Comparison of ENCODE assay signal across 24 mouse cellular contexts in the genomic region with DNA sequence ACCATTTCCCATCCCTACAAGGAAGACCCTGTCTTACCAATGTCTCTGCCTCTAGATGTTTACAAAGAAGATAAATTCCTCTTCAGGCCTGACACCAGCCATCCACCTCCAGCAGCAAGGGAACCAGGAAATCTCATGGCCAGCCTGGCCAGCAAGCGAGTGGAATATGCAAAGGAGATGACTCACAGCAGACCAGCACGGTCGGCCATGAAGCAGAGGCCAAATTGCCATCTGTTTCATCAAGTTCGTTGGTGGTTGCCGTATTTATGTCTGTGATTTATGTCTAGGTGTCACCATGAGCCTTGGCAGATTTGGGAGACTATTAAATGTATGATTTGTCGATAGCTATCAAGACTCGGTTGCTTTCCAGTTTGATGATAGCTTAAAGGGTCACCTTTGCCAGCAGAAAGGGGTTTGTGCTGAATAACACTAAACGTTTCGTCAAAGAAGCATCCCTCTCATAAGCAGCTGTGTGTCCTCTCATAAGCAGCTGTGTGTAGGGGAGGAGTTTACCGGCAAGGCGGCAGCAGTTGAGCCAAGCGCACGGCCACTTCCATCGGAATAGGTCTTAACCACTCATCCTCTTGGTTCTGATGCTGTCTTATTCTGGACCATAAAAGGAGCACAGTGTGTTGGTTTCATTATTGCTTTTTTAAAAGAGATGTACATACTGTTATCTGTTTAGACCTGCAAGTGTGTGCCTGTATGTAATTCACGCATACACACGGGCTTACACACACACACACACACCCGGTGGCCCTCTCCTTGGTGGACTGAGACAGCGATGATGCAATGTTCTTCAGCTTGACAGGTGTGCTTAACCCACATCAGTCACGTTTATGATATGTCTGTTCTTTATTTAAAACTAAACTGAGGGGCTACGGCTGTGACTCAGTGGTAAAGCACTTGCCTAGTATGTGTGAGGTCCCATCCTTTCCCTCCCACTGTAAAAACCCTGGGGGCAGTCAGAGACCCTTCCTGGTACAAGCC. TPM values are rescaled to one million over a fixed set of nuclear protein-coding genes. Genes with fewer than 3 reads are reported as not detected.
DNase-seq lines count a peak whose midpoint lies in the region; ATAC-seq and TF ChIP-seq lines count a peak whose summit lies in the region.
"Had no signal": no experiment of that assay in that cellular context is flagged by ENCODE, and none has a peak within 500 bp of the region (broad histone marks: within the 10 kb centered on the region; RNA-seq: fewer than 3 reads in every experiment).

No protein-coding gene starts in this region.

- WGBS in kidney, postnatal 0 days: 37% methylated on average over 20 of the region's 20 CpGs

- H3K36me3 ChIP-seq in kidney, postnatal 0 days (ENCODE audit: insufficient read depth, low read length): no peaks in the 10 kb centered on the region
- H3K36me3 ChIP-seq: embryonic facial prominence, embryonic 15.5 days; forebrain, embryonic 10.5 days; heart, embryonic 12.5 days; liver, embryonic 15.5 days; neural tube, embryonic 12.5 days had no signal

- peaks cover 6% of the 10 kb centered on the region; the same call in 1 of the 2 replicates for H3K4me1 ChIP-seq in kidney, postnatal 0 days (replicated peaks; ENCODE audit: insufficient read depth, low read length)
- H3K4me1 ChIP-seq: liver, embryonic 15.5 days had no signal

- no peak overlapping the region for H3K27ac ChIP-seq in kidney, postnatal 0 days
- H3K27ac ChIP-seq: embryonic facial prominence, embryonic 15.5 days; forebrain, embryonic 10.5 days; left cerebral cortex, adult 2 months; liver, embryonic 15.5 days; neural tube, embryonic 12.5 days; stomach, postnatal 0 days had no signal

- H3K9me3 ChIP-seq in kidney, postnatal 0 days (replicated peaks; ENCODE audit: low read length): no peaks in the 10 kb centered on the region
- H3K9me3 ChIP-seq: embryonic facial prominence, embryonic 15.5 days; forebrain, embryonic 10.5 days; heart, embryonic 12.5 days; liver, embryonic 15.5 days; neural tube, embryonic 12.5 days had no signal

- peak; percentile 61 for DNase-seq in kidney, postnatal 0 days (ENCODE audit: low spot score)
- DNase-seq in kidney, adult 9 months: no peak
- DNase-seq in 3134 (ENCODE audit: extremely low read depth, insufficient read length, low spot score) (peak; percentile 24), 3T3-L1 (ENCODE audit: low read depth, low spot score) (peak; percentile 63)
- DNase-seq in adrenal gland, adult 8-10 months: peak; percentile 73
- no peak for DNase-seq in layer of hippocampus, postnatal 10 days (ENCODE audit: low spot score in 2 of 2)
- no peak for DNase-seq in testis, postnatal 14 days (ENCODE audit: low spot score)
- no peak for DNase-seq in heart, adult 18-20 months
- DNase-seq: cerebellum, adult 9-10 months; embryo, embryonic 11 days; gastrocnemius, postnatal 25 days; heart, postnatal 4 days; kidney, adult 8-10 months; right cerebral cortex, postnatal 25 days; thymus, postnatal 4 days had no signal

- TF ChIP-seq CTCF in kidney, postnatal 0 days (IDR thresholded peaks at IDR 0.05; ENCODE audit: low read depth): no peak

- H3K4me2 ChIP-seq in kidney, postnatal 0 days (ENCODE audit: low read length): no peak overlapping the region
- H3K4me2 ChIP-seq: embryonic facial prominence, embryonic 15.5 days; heart, embryonic 12.5 days; liver, embryonic 15.5 days; neural tube, embryonic 12.5 days had no signal

- no peak overlapping the region for H3K4me3 ChIP-seq in kidney, postnatal 0 days (replicated peaks; ENCODE audit: low read depth, low read length)
- H3K4me3 ChIP-seq: embryonic facial prominence, embryonic 15.5 days; forebrain, embryonic 10.5 days; heart, embryonic 12.5 days; left cerebral cortex, adult 2 months; liver, embryonic 15.5 days; neural tube, embryonic 12.5 days had no signal

- H3K27me3 ChIP-seq in kidney, postnatal 0 days (ENCODE audit: insufficient read depth, low read length): no peaks in the 10 kb centered on the region
- H3K27me3 ChIP-seq: embryonic facial prominence, embryonic 15.5 days; heart, embryonic 12.5 days; liver, embryonic 15.5 days; neural tube, embryonic 12.5 days had no signal

- ATAC-seq in kidney, postnatal 0 days (replicated peaks; ENCODE audit: low FRiP score, low read depth): 0 out of 2 replicates have a peak, but pooled peaks have one; percentile 36
- ATAC-seq: hindbrain, embryonic 16.5 days; lung, postnatal 0 days had no signal

- no peak overlapping the region for H3K9ac ChIP-seq in kidney, postnatal 0 days (ENCODE audit: low read depth, low read length)
- H3K9ac ChIP-seq: embryonic facial prominence, embryonic 15.5 days; heart, embryonic 12.5 days; liver, embryonic 15.5 days; neural tube, embryonic 12.5 days had no signal

RNA-seq across cellular contexts. Expression of a gene that starts 14.5 kb away (rescaled TPM):
- 82.4 and 84.5 TPM in 2 replicates for polyA plus RNA-seq in kidney, postnatal 0 days (2015; fragmentation: Nextera tagmentation; extraction: Ambion mirVana)
- total RNA-seq in adrenal gland, adult 8-10 months (2022): 100 to 1,000 TPM; 103 to 167 (median 141) TPM
- 10 to 100 TPM; 45.8 to 48.3 TPM for total RNA-seq in layer of hippocampus, postnatal 10 days (2021)
- 10 to 100 TPM; 51.5 to 62.3 TPM for total RNA-seq in heart, adult 18-20 months (2021)

Comparison
In these comparisons a context has a peak if more than half of its experiments do, and no peak if none do; other contexts are left out.
1. DNase-seq: peak in kidney, postnatal 0 days (single experiment), 3134 (single experiment), 3T3-L1 (single experiment) and adrenal gland, adult 8-10 months (single experiment); none in kidney, adult 9 months (single experiment), layer of hippocampus, postnatal 10 days (0 of 2), testis, postnatal 14 days (single experiment) and heart, adult 18-20 months (0 of 2).